Mouse (Mus musculus) layer of hippocampus, adult 9-11 months (tissue): ENCODE measurements around the gene Hpse2.
"Not testable (repeated sequence)": the region's sequence is repeated elsewhere in the genome, so short reads cannot be mapped to it uniquely, and the experiment has no call there.

Experiments used
- DNase-seq: peaks from one replicate; pipeline ENCODE4 v3.0.0; 2022

Gene Hpse2

GRCm38 (mm10) chr19:43388017-43388904 lies at the start of gene Hpse2:
Hpse2 (minus strand) TSS chr19:43388355.
- DNase-seq: no peak

DNA sequence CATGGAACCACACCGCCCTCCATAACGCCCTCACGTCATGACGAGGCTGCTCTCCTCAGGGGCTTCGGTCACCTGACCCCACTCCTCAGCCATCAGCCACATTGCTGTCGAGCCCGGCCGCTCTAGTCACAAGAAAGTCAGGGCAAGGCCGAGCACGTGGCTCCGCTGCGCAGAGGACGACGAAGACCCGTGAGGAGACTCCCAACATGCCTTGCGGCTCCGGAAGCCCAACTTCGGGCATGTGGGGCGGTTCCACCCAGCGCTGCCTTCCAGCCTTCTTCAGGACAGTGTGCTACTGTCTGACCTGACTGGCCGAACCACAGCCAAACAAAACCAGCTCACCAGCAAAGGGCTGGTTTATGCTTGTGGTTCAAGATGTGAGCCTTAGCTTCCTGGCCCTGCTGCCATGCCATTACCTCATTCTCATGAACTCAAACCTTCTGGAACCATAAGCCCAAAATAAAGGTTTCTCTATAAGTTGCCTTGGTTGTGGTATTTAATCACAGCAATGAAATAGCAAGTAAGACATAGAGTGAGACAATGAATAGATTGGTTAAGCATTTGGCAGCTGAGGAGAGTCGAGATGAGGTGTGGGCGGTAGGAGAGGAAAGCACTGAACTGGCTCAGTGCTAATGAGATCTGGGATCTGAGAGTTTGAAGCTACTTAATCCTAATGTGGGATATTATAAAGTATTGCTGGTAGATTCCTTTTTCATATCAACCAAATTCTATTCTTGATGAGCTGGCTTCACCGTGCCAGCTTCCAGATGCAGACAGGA lies 39.5 kb upstream of the Hpse2 start:
- no peak for DNase-seq

DNA sequence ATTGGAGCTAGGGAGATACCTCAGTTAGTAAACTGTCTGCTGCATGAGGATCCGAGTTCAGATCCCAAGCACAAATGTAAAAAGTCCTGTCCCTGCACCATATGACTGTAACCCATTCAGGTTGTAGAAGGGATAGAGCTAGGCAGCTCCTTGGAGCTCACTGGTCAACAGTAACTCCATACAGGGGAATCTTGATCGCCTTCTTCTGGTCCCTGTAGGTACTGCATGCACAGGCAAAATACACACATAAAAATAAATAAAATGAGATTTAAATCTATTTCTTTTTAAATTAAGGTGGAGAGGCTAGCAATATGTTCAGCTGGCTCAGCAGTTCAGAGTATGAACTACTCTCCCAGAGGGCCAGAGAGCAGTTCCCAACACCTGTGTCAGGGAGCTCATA lies 35.9 kb upstream of the Hpse2 start:
- no peak for DNase-seq

DNA sequence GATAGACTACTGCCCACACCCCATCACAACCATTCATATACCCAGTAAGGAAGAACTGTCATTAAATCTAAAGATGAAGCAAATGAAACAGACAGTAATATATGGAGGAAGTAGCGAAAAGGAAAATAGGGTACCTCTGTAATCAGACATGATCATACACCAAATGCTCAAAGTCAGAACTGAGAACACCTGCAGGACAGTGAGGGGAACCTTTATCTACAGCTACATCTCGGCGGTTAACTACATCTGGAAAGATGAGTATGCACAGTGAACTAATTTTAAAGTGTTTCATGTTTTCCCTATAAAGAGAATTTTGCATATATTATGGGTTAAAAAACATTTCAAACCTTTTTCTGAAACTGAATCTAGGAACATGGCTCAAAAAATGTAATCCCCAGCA lies 32.4 kb upstream of the Hpse2 start:
- no peak for DNase-seq

- no peak for DNase-seq
These were observed 27.4 kb upstream of the Hpse2 start for GRCm38 (mm10) chr19:43415565-43415964.

DNA sequence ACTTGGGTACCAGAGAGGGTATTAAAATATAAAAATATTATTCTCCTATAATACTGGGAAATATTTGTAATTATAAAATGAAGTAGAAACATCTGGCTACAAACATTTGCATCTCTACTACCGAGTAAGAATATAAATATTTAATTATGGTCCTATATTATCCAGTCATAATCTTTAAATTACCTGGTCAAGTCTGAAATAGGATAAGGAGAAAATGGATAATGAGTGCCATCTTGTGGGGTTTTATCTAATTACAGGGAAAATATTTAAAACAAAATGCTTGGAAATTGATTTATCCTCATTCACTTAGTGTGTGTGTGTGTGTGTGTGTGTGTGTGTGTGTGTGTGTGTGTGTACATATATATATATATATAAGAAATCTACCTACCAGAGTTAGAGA lies 19.0 kb upstream of the Hpse2 start:
- no peak for DNase-seq

DNA sequence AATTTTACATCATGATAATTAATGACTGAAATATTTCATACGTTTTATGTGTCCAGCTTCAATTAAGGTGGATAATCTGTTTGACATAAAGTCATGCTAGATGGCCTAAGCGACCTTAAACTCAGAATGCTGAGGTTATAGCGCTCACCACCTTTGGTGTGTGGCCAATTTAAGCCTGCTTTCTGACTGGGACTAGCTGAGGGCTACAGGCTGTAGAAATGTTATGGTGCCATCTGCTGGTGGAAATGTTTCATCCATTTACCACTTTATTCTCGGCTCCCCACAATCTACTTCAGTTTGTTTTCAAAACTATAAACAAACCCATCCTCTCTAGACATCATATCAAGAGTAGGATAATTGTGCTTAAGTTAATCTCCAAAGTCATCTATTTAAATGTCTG lies 8.2 kb upstream of the Hpse2 start:
- DNase-seq: peak; percentile 17

DNA sequence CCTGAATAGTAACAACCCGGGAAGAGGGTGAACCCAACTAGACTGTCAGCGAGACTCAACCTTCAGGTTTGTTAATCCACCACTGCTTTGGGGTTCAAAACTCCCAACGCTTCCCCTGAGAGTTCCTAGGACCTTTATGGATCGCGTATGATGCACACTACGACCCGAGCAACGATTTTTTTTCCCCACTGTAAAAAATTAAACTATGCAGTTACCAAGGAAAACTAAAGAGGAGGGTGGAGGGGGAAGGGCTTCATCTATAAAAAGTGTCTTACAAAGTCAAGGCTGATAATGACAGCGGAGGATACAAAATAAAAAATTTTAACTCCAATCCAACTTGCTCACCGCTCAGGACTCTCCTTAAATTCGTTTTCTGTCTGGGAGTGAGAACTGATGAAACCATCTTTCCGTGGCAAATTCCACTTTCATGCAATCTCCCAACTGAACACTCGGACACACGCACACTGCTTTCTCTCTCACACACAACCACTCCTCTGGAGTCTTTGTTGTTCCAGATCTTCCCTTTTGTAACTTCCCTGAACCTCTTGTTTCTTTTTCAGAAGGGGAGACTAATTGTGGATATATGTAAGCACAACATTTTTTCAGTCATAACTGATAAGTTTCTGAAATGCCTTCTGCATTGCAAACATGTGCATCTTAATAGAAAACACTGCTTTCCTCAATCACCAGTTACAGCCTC lies 934 bp downstream of the Hpse2 start:
- no peak for DNase-seq

DNA sequence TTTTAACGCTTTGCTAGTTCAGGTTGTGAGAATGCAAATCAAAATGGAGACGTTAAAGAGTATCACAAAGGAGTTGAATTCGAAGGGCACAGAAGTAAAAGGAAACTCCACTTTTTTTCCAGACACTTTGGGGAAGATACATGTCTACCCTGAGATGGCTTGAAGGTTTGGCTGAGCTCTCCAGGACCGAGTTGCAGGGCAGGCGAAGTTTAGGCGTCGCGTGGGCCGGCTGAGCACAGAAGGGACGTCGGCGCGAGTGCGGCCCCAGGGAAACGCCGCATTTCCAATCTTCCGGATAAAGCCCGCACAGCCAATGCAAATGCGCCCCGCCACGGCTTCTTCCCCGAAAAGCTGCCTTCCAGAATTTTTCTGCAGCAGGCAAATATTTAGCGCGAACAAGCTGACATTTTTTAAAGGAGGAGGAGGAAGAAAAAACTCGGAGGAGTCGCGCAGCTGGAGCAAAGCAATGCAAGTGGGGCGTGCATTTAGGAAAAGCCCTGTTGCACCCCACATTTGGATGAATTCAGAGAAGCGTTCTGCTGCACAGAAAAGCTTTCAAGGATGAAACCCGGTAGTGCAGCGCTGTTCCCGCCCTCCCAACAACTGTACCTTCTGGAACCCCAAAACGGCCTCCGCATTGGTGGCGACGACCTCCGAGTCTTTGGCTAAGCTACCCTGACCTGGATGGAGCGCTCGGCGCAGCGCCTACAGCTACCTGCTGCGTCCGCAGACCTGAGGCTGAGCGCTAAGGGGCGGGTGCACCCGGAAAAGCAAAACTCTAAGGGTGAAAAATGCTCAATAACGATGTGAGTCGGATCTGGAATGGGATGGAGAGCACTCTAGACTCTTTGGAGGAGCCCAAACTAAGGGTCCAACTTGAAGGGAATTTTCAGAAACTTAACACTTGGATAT lies 1.9 kb downstream of the Hpse2 start:
- DNase-seq: no peak

DNA sequence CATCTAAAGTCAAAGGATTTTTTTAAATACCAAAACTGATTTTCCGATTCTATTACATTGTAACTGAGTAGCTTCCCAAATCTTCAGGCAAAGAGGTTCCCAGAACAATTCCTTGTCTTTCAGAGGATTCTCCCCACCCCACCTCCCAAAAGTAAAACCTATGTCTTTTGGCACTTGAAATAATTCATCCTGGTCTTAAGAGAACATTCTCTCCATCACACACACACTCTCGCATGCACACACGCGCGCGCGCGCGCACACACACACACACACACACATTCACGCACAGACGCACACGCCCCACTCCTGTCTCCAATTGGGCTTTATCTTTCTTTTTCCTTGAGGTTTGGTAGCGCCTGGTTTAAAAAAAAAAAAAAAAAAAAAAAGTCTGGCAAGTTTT lies 2.7 kb downstream of the Hpse2 start:
- DNase-seq: no peak

DNA sequence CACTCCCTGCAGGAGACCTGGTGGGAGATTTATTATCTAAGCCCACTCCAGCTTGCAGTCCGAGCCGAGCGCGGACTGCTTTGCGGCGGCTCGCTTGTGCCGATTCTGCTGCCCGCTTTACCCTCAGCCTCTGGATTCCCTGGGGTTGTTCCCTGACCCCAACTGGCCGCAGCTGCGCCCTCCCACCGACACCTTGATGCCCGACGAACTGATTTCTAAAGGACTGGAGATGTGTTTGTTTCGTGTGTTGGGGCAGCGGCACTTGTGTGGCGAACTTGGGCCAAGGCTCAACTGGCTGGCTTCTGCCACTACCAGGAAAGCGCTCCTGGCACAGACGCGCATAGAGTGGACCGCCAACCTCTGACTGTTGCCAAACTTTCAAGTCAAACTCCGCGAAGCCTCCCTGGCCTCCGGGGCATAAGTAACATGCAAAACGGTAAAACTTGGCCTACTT lies 3.1 kb downstream of the Hpse2 start:
- DNase-seq: no peak

- DNase-seq: no peak
These were observed 3.7 kb downstream of the Hpse2 start for GRCm38 (mm10) chr19:43384346-43384977.

- no peak for DNase-seq
These were observed 29.3 kb downstream of the Hpse2 start for GRCm38 (mm10) chr19:43358830-43359229.

- peak; percentile 13 for DNase-seq
These were observed 77.0 kb downstream of the Hpse2 start for GRCm38 (mm10) chr19:43311125-43311524.

DNA sequence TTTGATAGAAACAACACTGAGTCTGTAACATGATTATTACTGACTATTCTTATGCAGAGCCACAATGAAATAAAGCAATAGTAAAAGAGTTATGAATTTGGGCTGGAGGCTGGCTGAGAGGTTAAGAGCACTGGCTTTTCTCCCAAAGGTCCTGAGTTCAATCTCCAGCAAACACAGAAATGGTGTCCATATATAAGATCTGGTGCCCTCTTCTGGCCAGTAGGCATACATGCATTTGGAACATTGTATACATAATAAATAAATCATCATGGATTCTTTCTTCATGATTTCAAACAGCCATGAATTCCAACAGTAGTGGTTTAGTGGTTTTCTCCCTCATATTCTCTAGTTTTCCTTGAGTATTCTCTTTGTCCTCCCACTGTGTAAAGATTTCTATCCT lies 81.4 kb downstream of the Hpse2 start:
- no peak for DNase-seq

DNA sequence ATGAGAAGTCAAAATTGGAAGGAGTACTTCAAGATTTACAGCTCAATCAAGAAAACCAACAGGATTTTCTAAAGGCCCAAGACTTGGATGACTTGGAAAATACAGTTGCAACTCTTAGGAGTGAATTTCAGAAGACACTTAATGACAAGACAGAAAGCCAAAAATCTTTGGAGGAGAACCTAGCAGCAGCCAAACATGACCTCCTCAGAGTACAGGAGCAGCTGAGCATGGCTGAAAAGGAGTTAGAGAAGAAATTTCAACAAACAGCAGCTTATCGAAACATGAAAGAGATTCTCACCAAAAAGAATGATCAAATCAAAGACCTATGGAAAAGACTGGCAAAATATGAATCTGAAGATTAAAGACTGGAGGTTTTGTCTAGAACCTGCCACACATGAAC lies 106.8 kb downstream of the Hpse2 start:
- DNase-seq: not testable (repeated sequence)

GRCm38 (mm10) chr19:43243993-43244392 lies 144.2 kb downstream of the Hpse2 start:
- no peak for DNase-seq

DNA sequence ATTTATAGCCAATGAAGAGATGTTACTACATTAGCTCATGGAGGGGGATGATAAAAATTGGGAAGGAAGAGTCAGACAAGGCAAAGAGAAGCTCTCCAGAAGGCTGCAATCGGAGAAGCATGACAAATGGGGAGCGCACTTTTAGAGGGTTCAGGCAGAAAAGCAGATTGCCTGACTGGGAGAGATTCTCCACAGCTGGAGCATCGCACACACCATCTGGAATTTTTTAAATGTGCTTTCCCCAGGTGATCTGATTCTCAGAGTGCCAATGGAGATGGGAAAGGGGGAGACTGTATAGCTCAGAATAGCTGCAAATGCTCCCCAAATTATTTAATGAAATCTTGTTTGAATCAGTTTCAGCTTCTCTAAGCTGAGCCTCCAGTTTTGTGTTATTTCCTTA lies 156.4 kb downstream of the Hpse2 start:
- DNase-seq: no peak

DNA sequence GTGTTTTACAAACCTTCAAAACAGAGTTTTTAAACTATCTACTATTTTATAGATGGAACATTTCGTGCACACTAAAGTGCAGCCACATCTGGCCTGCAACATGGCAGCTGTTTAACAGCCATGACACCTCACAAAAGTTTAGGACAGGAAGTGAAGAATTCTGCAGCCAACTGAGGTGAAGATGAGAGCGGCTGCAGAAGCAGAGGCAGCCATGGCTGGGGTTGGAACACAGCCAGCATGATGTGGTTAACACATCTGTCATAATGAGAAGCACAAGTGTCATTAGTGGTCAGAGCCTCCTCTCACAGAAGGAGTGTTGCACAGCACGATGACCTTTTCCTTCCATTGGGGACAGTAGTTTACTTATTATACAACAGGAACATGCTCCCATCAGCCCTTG lies 194.6 kb downstream of the Hpse2 start:
- DNase-seq: no peak

DNA sequence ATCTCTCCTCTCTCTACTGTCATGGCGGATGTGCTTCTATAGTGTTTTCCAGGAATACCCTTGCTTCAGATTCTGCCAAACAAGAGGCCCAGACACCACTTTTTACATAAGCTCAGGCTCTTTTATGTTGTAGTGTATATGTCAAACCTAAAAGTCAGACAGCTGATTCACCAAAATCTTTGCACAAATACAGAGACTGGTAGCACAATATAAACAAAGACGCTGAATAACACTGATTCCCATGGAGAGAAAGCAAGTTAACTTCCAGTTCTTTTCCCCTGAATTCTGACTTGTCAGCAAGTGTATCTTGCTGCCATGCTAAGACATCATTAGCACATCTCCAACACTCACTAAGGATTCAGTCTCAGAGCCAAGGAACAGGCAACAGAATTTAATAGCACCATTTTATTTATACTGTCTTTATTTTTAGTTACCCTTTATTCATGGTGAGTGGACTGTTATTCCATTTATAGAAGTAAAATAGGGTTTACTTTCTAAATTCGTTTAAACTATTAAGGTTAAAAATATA lies 212.7 kb downstream of the Hpse2 start:
- DNase-seq: no peak

- no peak for DNase-seq
These were observed 213.3 kb downstream of the Hpse2 start for GRCm38 (mm10) chr19:43174812-43175211.

DNA sequence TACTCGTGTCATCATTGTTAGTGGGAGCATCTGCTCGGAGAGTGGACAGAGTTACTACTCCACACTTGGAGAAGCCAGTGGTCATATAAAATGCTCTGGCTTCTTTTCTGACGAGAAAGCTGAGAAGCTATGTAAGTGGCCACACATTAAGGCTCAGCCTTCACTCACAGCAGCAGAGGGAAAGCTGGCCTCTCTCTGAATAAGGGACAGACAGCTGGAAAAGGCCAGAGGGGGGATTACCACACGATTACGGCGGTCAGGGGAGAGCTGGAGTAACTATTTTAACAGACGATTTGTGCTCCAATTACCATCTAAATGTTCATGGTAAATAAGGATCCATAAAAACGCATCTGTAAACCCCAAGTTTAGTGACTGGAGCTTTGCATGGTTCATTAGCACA lies 232.1 kb downstream of the Hpse2 start:
- no peak for DNase-seq
